Mouse (Mus musculus) E14TG2a.4 (cell line): ENCODE measurements at regions not wholly inside any gene's neighbourhood (a gene's known extent, or its start where the extent isn't known, plus 50 kb on each side); places are given as distances from the start of the nearest gene placed in this dataset.

ENCODE experiments used
- H3K27me3 ChIP-seq: 2 replicates; pipeline ENCODE4 v1.6.1; 2014; ENCODE audit warnings: low read length, control low read depth; ENCODE audit not compliant: insufficient read depth
- H3K36me3 ChIP-seq: 2 replicates; pipeline ENCODE4 v1.6.1; 2014; ENCODE audit warnings: low read length, control low read depth; ENCODE audit not compliant: insufficient read depth
- H3K4me1 ChIP-seq: replicated peaks from 2 replicates; pipeline ENCODE4 v1.6.1; 2014; ENCODE audit warnings: low read depth, low read length, control low read depth
- H3K4me3 ChIP-seq: replicated peaks from 2 replicates; pipeline ENCODE4 v1.5.1; 2014; ENCODE audit warnings: mild to moderate bottlenecking, low read length
- H3K9me3 ChIP-seq: 2 replicates; pipeline ENCODE4 v1.6.1; 2014; ENCODE audit warnings: low read length, control low read depth
- CTCF ChIP-seq: conservative IDR thresholded peaks from 2 replicates; pipeline ENCODE4 v1.5.1; 2014; ENCODE audit warnings: low read length
- NANOG ChIP-seq: IDR thresholded peaks from 2 replicates; pipeline ENCODE4 v1.6.1; 2014; ENCODE audit warnings: borderline replicate concordance, low read length, mixed read lengths
- POU5F1 ChIP-seq: IDR thresholded peaks from 2 replicates; pipeline ENCODE4 v1.6.1; 2014; ENCODE audit warnings: low read length, borderline replicate concordance

GRCm38 (mm10) chr6:31075209-31075571 lies 116.3 kb upstream of the Klf14 start:
- TF ChIP-seq CTCF (no peak), NANOG (no peak), POU5F1 (no peak)
- Histone ChIP-seq H3K36me3 (no peaks in the 10 kb centered on the region; the same call in 1 of the 2 replicates), H3K27me3 (peaks cover 34% of the 10 kb centered on the region), H3K4me1 (peaks cover 35% of the 10 kb centered on the region), H3K9me3 (no peaks in the 10 kb centered on the region; the same call in 1 of the 2 replicates), H3K4me3 (no peak overlapping the region)

- Histone ChIP-seq H3K4me3 (no peak overlapping the region), H3K9me3 (no peaks in the 10 kb centered on the region; the same call in 1 of the 2 replicates), H3K27me3 (peaks cover 35% of the 10 kb centered on the region), H3K4me1 (peaks cover 35% of the 10 kb centered on the region), H3K36me3 (peaks cover 5% of the 10 kb centered on the region; the same call in 1 of the 2 replicates)
- no peak for TF ChIP-seq POU5F1
- peak; percentile 44 for TF ChIP-seq CTCF
These were observed 116.9 kb upstream of the Klf14 start for GRCm38 (mm10) chr6:31075572-31076477.

- Histone ChIP-seq H3K4me1 (peaks cover 35% of the 10 kb centered on the region), H3K9me3 (peaks cover 5% of the 10 kb centered on the region; the same call in 1 of the 2 replicates)
These were observed 117.6 kb upstream of the Klf14 start for GRCm38 (mm10) chr6:31076478-31076834.

GRCm38 (mm10) chr6:31077216-31077615 lies 118.3 kb upstream of the Klf14 start:
- peaks cover 11% of the 10 kb centered on the region for H3K9me3 ChIP-seq
- peaks cover 5% of the 10 kb centered on the region; the same call in 1 of the 2 replicates for H3K36me3 ChIP-seq
- H3K4me3 ChIP-seq: no peak overlapping the region
- H3K4me1 ChIP-seq: peaks cover 35% of the 10 kb centered on the region
- TF ChIP-seq CTCF (no peak), POU5F1 (no peak), NANOG (no peak)
- peaks cover 25% of the 10 kb centered on the region for H3K27me3 ChIP-seq

More at GRCm38 (mm10) chr6:31076478-31076834, 117.6 kb upstream of the Klf14 start:
- no peak overlapping the region for H3K4me3 ChIP-seq
- TF ChIP-seq POU5F1: no peak
- no peak for TF ChIP-seq NANOG
- no peak for TF ChIP-seq CTCF
- peaks cover 5% of the 10 kb centered on the region; the same call in 1 of the 2 replicates for H3K36me3 ChIP-seq
- peaks cover 31% of the 10 kb centered on the region for H3K27me3 ChIP-seq

- Histone ChIP-seq H3K27me3 (peaks cover 23% of the 10 kb centered on the region), H3K9me3 (peaks cover 17% of the 10 kb centered on the region), H3K36me3 (peaks cover 5% of the 10 kb centered on the region; the same call in 1 of the 2 replicates), H3K4me3 (no peak overlapping the region), H3K4me1 (peaks cover 35% of the 10 kb centered on the region)
- TF ChIP-seq CTCF (no peak), NANOG (no peak), POU5F1 (no peak)
These were observed 118.9 kb upstream of the Klf14 start for GRCm38 (mm10) chr6:31077779-31078178.

GRCm38 (mm10) chr6:31078413-31078812 lies 119.5 kb upstream of the Klf14 start:
- Histone ChIP-seq H3K27me3 (peaks cover 23% of the 10 kb centered on the region), H3K4me3 (no peak overlapping the region), H3K9me3 (peaks cover 19% of the 10 kb centered on the region), H3K4me1 (peaks cover 35% of the 10 kb centered on the region), H3K36me3 (peaks cover 5% of the 10 kb centered on the region; the same call in 1 of the 2 replicates)
- TF ChIP-seq POU5F1: no peak
- no peak for TF ChIP-seq NANOG
- TF ChIP-seq CTCF: no peak

- peaks cover 5% of the 10 kb centered on the region; the same call in 1 of the 2 replicates for H3K36me3 ChIP-seq
- peaks cover 35% of the 10 kb centered on the region for H3K4me1 ChIP-seq
- TF ChIP-seq CTCF (no peak), POU5F1 (no peak), NANOG (no peak)
- H3K9me3 ChIP-seq: peaks cover 19% of the 10 kb centered on the region
- H3K4me3 ChIP-seq: no peak overlapping the region
- H3K27me3 ChIP-seq: peaks cover 16% of the 10 kb centered on the region
These were observed 120.8 kb upstream of the Klf14 start for GRCm38 (mm10) chr6:31079586-31080259.

- peaks cover 19% of the 10 kb centered on the region for H3K9me3 ChIP-seq
- peaks cover 5% of the 10 kb centered on the region; the same call in 1 of the 2 replicates for H3K36me3 ChIP-seq
- H3K4me1 ChIP-seq: peaks cover 32% of the 10 kb centered on the region
- H3K27me3 ChIP-seq: peaks cover 12% of the 10 kb centered on the region; the same call in 1 of the 2 replicates
- H3K4me3 ChIP-seq: no peak overlapping the region
- TF ChIP-seq CTCF (no peak), NANOG (no peak), POU5F1 (no peak)
These were observed 121.4 kb upstream of the Klf14 start for GRCm38 (mm10) chr6:31080279-31080678.
